Mouse (Mus musculus) megakaryocyte, embryonic 14.5 days (primary cell): ENCODE measurements around the gene Chka.

ENCODE experiments used
- FLI1 ChIP-seq: IDR thresholded peaks from 2 replicates; pipeline ENCODE4 v1.6.1; 2012; ENCODE audit warnings: low read length, inconsistent platforms, mixed read lengths
- GATA1 ChIP-seq: IDR thresholded peaks from 3 replicates; pipeline ENCODE4 v1.6.1; 2012; ENCODE audit warnings: mixed read lengths, low read length, inconsistent platforms, borderline replicate concordance

DNA sequence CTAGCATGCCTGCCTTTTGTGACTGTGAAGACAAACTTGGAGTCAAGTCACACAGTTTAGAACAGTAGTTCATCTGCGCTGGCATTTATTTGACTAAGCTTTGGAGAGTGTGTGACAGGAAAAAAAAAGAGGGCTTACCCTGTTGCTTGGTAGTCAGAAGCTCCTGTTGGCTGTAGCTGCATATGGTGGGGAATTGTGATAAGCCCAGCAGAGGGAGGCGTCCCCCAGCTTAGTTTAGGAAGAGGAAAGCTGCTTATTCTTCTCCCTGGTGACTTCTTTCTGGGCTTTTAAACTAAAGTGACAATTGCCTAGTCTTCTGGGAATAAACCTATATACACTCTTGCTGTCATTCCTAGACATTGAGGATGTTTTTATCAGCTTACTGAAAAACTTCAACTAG is 11.1 kb downstream of the Chka start:
- TF ChIP-seq GATA1: no peak
- no peak for TF ChIP-seq FLI1
